Mouse (Mus musculus) liver, adult 2 months (tissue): ENCODE measurements around the gene Lrp1.

ENCODE experiments used
- CTCF ChIP-seq: fragments of 200-500 bp; IDR thresholded peaks from 2 replicates; pipeline ENCODE4 v1.5.1; 2011; ENCODE audit warnings: low read depth, low read length, control low read depth
- POLR2A ChIP-seq: fragments of 200-500 bp; IDR thresholded peaks from 2 replicates; pipeline ENCODE4 v1.6.1; 2011; ENCODE audit warnings: low read length, control low read depth; ENCODE audit not compliant: insufficient read depth; ENCODE audit errors: extremely low read depth

GRCm38 (mm10) chr10:127534929-127535384, 86.0 kb downstream of the Lrp1 start:
- no peak for TF ChIP-seq CTCF
- no peak for TF ChIP-seq POLR2A
